In genomic region chr5:124444208-124444607, GRCm38 (mm10) we compare ENCODE assay signal across 8 mouse cellular contexts. TPM values are rescaled to one million over a fixed set of nuclear protein-coding genes. Genes with fewer than 3 reads are reported as not detected.
DNase-seq lines count a peak whose midpoint lies in the region; ATAC-seq and TF ChIP-seq lines count a peak whose summit lies in the region.

No protein-coding gene starts in this region.

- ATAC-seq in lung, embryonic 16.5 days (ENCODE audit: low read depth), result no peak
- no peak for ATAC-seq in hindbrain, embryonic 15.5 days (ENCODE audit: low FRiP score, low read depth)

- H3K4me1 ChIP-seq in heart, embryonic 10.5 days, result peaks cover 30% of the 10 kb centered on the region
- H3K4me1 ChIP-seq in lung, embryonic 16.5 days (replicated peaks; ENCODE audit: control insufficient read depth, insufficient read depth, low read length), result peaks cover 20% of the 10 kb centered on the region
- H3K4me1 ChIP-seq in lung, adult 2 months (ENCODE audit: control insufficient read depth, insufficient read depth, low read length), result peaks cover 19% of the 10 kb centered on the region
- peaks cover 43% of the 10 kb centered on the region for H3K4me1 ChIP-seq in hindbrain, embryonic 15.5 days (replicated peaks)
- H3K4me1 ChIP-seq in small intestine, adult 2 months (ENCODE audit: control insufficient read depth, insufficient read depth, insufficient read length, low read length), result peaks cover 14% of the 10 kb centered on the region; the same call in 1 of the 2 replicates

- H3K27me3 ChIP-seq in heart, embryonic 10.5 days (ENCODE audit: insufficient read depth, poor library complexity, severe bottlenecking), result no peaks in the 10 kb centered on the region
- H3K27me3 ChIP-seq in lung, embryonic 16.5 days (ENCODE audit: control insufficient read depth, insufficient read depth, low read depth, low read length), result no peaks in the 10 kb centered on the region
- H3K27me3 ChIP-seq in hindbrain, embryonic 15.5 days, result no peaks in the 10 kb centered on the region
- no peaks in the 10 kb centered on the region for H3K27me3 ChIP-seq in small intestine, adult 2 months (ENCODE audit: control insufficient read depth, insufficient read depth, low read length)

- peak overlapping the region; percentile 92; the same call in 1 of the 2 replicates for H3K4me2 ChIP-seq in lung, embryonic 16.5 days (ENCODE audit: low read depth, low read length)
- H3K4me2 ChIP-seq in hindbrain, embryonic 15.5 days, result peak overlapping the region; percentile 88

- peak overlapping the region; percentile 89; the same call in 1 of the 2 replicates for H3K9ac ChIP-seq in lung, embryonic 16.5 days (ENCODE audit: low read length)
- no peak overlapping the region for H3K9ac ChIP-seq in hindbrain, embryonic 15.5 days

- H3K27ac ChIP-seq in heart, embryonic 10.5 days, result no peak overlapping the region
- no peak overlapping the region for H3K27ac ChIP-seq in lung, embryonic 16.5 days (ENCODE audit: low read length)
- H3K27ac ChIP-seq in hindbrain, embryonic 15.5 days (replicated peaks), result no peak overlapping the region
- H3K27ac ChIP-seq in small intestine, adult 2 months (ENCODE audit: insufficient read depth, low read depth, low read length), result peak overlapping the region; percentile 61; the same call in 1 of the 2 replicates

- peak overlapping the region; percentile 95; the same call in 1 of the 2 replicates for H3K4me3 ChIP-seq in heart, embryonic 10.5 days
- no peak overlapping the region for H3K4me3 ChIP-seq in lung, embryonic 16.5 days (ENCODE audit: low read length)
- H3K4me3 ChIP-seq in lung, adult 2 months (replicated peaks; ENCODE audit: extremely low read depth, low read depth, low read length), result no peak overlapping the region
- peak overlapping the region; percentile 92 for H3K4me3 ChIP-seq in hindbrain, embryonic 15.5 days
- H3K4me3 ChIP-seq in small intestine, adult 2 months (ENCODE audit: low read depth, low read length), result no peak overlapping the region

- H3K36me3 ChIP-seq in heart, embryonic 10.5 days, result peaks cover 25% of the 10 kb centered on the region
- peaks cover 15% of the 10 kb centered on the region for H3K36me3 ChIP-seq in lung, embryonic 16.5 days (ENCODE audit: control insufficient read depth, insufficient read depth, low read length)
- peaks cover 21% of the 10 kb centered on the region for H3K36me3 ChIP-seq in hindbrain, embryonic 15.5 days
- peaks cover 14% of the 10 kb centered on the region for H3K36me3 ChIP-seq in small intestine, adult 2 months (ENCODE audit: control insufficient read depth, insufficient read depth, low read length)

- no peak for TF ChIP-seq CTCF in lung, adult 2 months (IDR thresholded peaks at IDR 0.05; ENCODE audit: insufficient read depth, low read length)
- TF ChIP-seq CTCF in small intestine, adult 2 months (IDR thresholded peaks at IDR 0.05; ENCODE audit: extremely low read depth, insufficient read length, insufficient replicate concordance, low read depth, low read length), result no peak

- no peaks in the 10 kb centered on the region for H3K9me3 ChIP-seq in heart, embryonic 10.5 days
- H3K9me3 ChIP-seq in lung, embryonic 16.5 days (ENCODE audit: control insufficient read depth, low read length), result no peaks in the 10 kb centered on the region
- no peaks in the 10 kb centered on the region for H3K9me3 ChIP-seq in hindbrain, embryonic 15.5 days

- 69% methylated on average over 3 of the region's 3 CpGs for WGBS in heart, embryonic 10.5 days
- 66% methylated on average over 3 of the region's 3 CpGs for WGBS in lung, embryonic 16.5 days
- WGBS in lung, adult 2 months, result 69% methylated on average over 3 of the region's 3 CpGs
- WGBS in hindbrain, embryonic 15.5 days, result 73% methylated on average over 3 of the region's 3 CpGs
- 66% methylated on average over 3 of the region's 3 CpGs for WGBS in small intestine, adult 2 months

- no peak for TF ChIP-seq POLR2A in lung, adult 2 months (IDR thresholded peaks at IDR 0.05; ENCODE audit: borderline replicate concordance, extremely low read depth, low read depth, low read length)
- TF ChIP-seq POLR2A in small intestine, adult 2 months (IDR thresholded peaks at IDR 0.05; ENCODE audit: low read depth, low read length), result no peak

- DNase-seq in heart, embryonic 10.5 days (ENCODE audit: low spot score), result no peak
- no peak for DNase-seq in heart, adult 18-20 months
- DNase-seq in lung, adult 2 months, result no peak
- no peak for DNase-seq in layer of hippocampus, postnatal 25 days (ENCODE audit: extremely low spot score in 1 of 2, low spot score in 1 of 2)
- no peak for DNase-seq in left cerebral cortex, adult 8-10 months (ENCODE audit: low spot score in 2 of 2)

RNA-seq across cellular contexts. Expression of gene Kmt5a, which starts 4.5 kb away (rescaled TPM):
- 49.6 and 54.5 TPM in 2 replicates for polyA plus RNA-seq in heart, embryonic 10.5 days (2016; fragmentation: Nextera tagmentation; extraction: Ambion mirVana)
- 100 to 1,000 TPM; 205 to 229 TPM for total RNA-seq in heart, adult 18-20 months (2021)
- 31.3 and 32.2 TPM in 2 replicates for polyA plus RNA-seq in lung, embryonic 16.5 days (2015; fragmentation: Nextera tagmentation; extraction: Ambion mirVana)
- 31.7 and 36.5 TPM in 2 replicates for polyA plus RNA-seq in lung, adult 2 months (2012; rRNA removed)
- polyA plus RNA-seq in hindbrain, embryonic 15.5 days (2015; fragmentation: Nextera tagmentation; extraction: Ambion mirVana), result 42.0 and 49.3 TPM in 2 replicates
- 34.1 and 70.7 TPM in 2 replicates for polyA plus RNA-seq in small intestine, adult 2 months (2012; rRNA removed)
- total RNA-seq in layer of hippocampus, postnatal 25 days (2021), result 10 to 100 TPM; 58.5 to 63.1 TPM
- 10 to 100 TPM; 46.3 to 56.1 (median 53.9) TPM for total RNA-seq in left cerebral cortex, adult 8-10 months (2022)

RNA-seq across cellular contexts. Expression of gene Sbno1, which starts 18.4 kb away (rescaled TPM):
- polyA plus RNA-seq in heart, embryonic 10.5 days (2016; fragmentation: Nextera tagmentation; extraction: Ambion mirVana), result 74.4 and 80.5 TPM in 2 replicates
- total RNA-seq in heart, adult 18-20 months (2021), result 10 to 100 TPM; 61.1 to 66.0 TPM
- 80.8 and 81.2 TPM in 2 replicates for polyA plus RNA-seq in lung, embryonic 16.5 days (2015; fragmentation: Nextera tagmentation; extraction: Ambion mirVana)
- polyA plus RNA-seq in lung, adult 2 months (2012; rRNA removed), result 15.5 and 19.2 TPM in 2 replicates
- 84.9 and 93.0 TPM in 2 replicates for polyA plus RNA-seq in hindbrain, embryonic 15.5 days (2015; fragmentation: Nextera tagmentation; extraction: Ambion mirVana)
- polyA plus RNA-seq in small intestine, adult 2 months (2012; rRNA removed), result 5.9 and 8.1 TPM in 2 replicates
- total RNA-seq in layer of hippocampus, postnatal 25 days (2021), result 100 to 1,000 TPM; 143 to 144 TPM
- 100 to 1,000 TPM; 137 to 172 (median 153) TPM for total RNA-seq in left cerebral cortex, adult 8-10 months (2022)

RNA-seq across cellular contexts. Expression of gene Rilpl2, which starts 34.0 kb away (rescaled TPM):
- 13.3 and 18.3 TPM in 2 replicates for polyA plus RNA-seq in heart, embryonic 10.5 days (2016; fragmentation: Nextera tagmentation; extraction: Ambion mirVana)
- 1 to 10 TPM; 6.9 to 7.1 TPM for total RNA-seq in heart, adult 18-20 months (2021)
- polyA plus RNA-seq in lung, embryonic 16.5 days (2015; fragmentation: Nextera tagmentation; extraction: Ambion mirVana), result 29.4 and 32.7 TPM in 2 replicates
- polyA plus RNA-seq in lung, adult 2 months (2012; rRNA removed), result 19.6 and 20.6 TPM in 2 replicates
- 28.8 and 29.1 TPM in 2 replicates for polyA plus RNA-seq in hindbrain, embryonic 15.5 days (2015; fragmentation: Nextera tagmentation; extraction: Ambion mirVana)
- 24.3 and 29.3 TPM in 2 replicates for polyA plus RNA-seq in small intestine, adult 2 months (2012; rRNA removed)
- total RNA-seq in layer of hippocampus, postnatal 25 days (2021), result 10 to 100 TPM; 18.7 to 22.7 TPM
- 10 to 100 TPM; 13.3 to 18.3 (median 15.8) TPM for total RNA-seq in left cerebral cortex, adult 8-10 months (2022)

RNA-seq across cellular contexts. Expression of gene Snrnp35, which starts 38.7 kb away (rescaled TPM):
- 25.5 and 26.8 TPM in 2 replicates for polyA plus RNA-seq in heart, embryonic 10.5 days (2016; fragmentation: Nextera tagmentation; extraction: Ambion mirVana)
- 10 to 100 TPM; 14.0 to 14.2 TPM for total RNA-seq in heart, adult 18-20 months (2021)
- 23.0 and 25.6 TPM in 2 replicates for polyA plus RNA-seq in lung, embryonic 16.5 days (2015; fragmentation: Nextera tagmentation; extraction: Ambion mirVana)
- polyA plus RNA-seq in lung, adult 2 months (2012; rRNA removed), result 3.0 and 4.8 TPM in 2 replicates
- polyA plus RNA-seq in hindbrain, embryonic 15.5 days (2015; fragmentation: Nextera tagmentation; extraction: Ambion mirVana), result 20.3 and 22.1 TPM in 2 replicates
- 1.2 and 1.8 TPM in 2 replicates for polyA plus RNA-seq in small intestine, adult 2 months (2012; rRNA removed)
- total RNA-seq in layer of hippocampus, postnatal 25 days (2021), result 10 to 100 TPM; 20.6 to 25.9 TPM
- total RNA-seq in left cerebral cortex, adult 8-10 months (2022), result 10 to 100 TPM; 19.0 to 29.8 (median 23.9) TPM

Comparison
In these comparisons a context has a peak if more than half of its experiments do, and no peak if none do; other contexts are left out.
1. H3K4me3 ChIP-seq: peak in heart, embryonic 10.5 days (single experiment) and hindbrain, embryonic 15.5 days (single experiment); none in lung, embryonic 16.5 days (single experiment), lung, adult 2 months (single experiment) and small intestine, adult 2 months (single experiment).